Mouse (Mus musculus) bone marrow macrophage, adult 2 months (primary cell): ENCODE data around the gene Map7d2.

ENCODE experiments used
- CTCF ChIP-seq: IDR thresholded peaks from 2 replicates; pipeline ENCODE4 v1.5.1; 2012; ENCODE audit warnings: low read depth, mild to moderate bottlenecking, low read length, moderate library complexity
- POLR2A ChIP-seq: IDR thresholded peaks from 2 replicates; pipeline ENCODE4 v1.6.1; 2012; ENCODE audit warnings: mild to moderate bottlenecking, low read depth, low read length, borderline replicate concordance

GRCm38 (mm10) chrX:159509042-159509441 is 94.7 kb downstream of the Map7d2 start:
- TF ChIP-seq POLR2A (no peak), CTCF (no peak)
